In the genomic region with DNA sequence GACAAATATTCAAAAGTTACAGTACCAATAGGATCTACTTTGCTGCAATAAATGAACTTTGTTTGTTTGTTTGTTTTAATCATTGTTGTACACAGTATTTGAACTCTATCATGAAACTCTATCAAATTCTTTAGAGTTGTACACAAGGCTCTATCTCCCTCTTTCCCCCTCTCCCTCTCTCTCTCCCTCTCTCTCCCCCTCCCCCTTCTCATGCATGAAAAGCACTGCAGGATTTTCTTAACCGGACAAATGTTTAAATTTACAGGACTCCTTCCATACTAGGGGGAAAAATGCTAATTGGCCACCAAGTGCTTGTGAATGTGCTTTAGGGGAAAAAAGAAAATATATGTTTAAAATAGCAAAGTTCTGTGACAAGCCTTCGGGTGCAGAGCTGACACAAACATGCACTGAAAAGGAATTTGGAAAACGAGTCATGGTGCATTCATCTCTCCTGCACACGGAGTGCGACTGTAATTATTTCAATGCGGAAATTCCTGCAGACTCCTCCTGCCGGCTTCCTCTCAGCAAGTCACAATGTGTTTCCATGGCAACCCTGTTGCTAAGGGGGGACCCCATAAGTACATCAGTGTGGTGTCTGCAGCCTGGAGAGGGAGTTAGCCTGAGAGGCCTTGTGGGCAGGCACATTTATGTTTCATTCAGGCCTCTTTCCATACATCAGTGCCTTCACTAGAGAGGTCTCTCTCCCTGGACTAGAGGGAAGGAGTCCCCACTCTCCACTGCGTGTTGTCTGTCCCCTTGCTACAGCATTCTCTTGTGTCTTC, we compare ENCODE assay signal across 9 mouse cellular contexts. TPM values are rescaled to one million over a fixed set of nuclear protein-coding genes. Genes with fewer than 3 reads are reported as not detected.
DNase-seq lines count a peak whose midpoint lies in the region; ATAC-seq and TF ChIP-seq lines count a peak whose summit lies in the region.
"Had no signal": no experiment of that assay in that cellular context is flagged by ENCODE, and none has a peak within 500 bp of the region (broad histone marks: within the 10 kb centered on the region; RNA-seq: fewer than 3 reads in every experiment).

No protein-coding gene starts in this region.

- no peak for TF ChIP-seq CTCF in lung, postnatal 0 days (IDR thresholded peaks at IDR 0.05)
- TF ChIP-seq CTCF in gastrocnemius, adult 2 months (IDR thresholded peaks at IDR 0.05): no peak

- H3K9me3 ChIP-seq in lung, postnatal 0 days (ENCODE audit: low read length): no peaks in the 10 kb centered on the region
- H3K9me3 ChIP-seq in midbrain, embryonic 10.5 days (replicated peaks): peaks cover 9% of the 10 kb centered on the region
- no peaks in the 10 kb centered on the region for H3K9me3 ChIP-seq in stomach, embryonic 15.5 days
- no peaks in the 10 kb centered on the region for H3K9me3 ChIP-seq in kidney, embryonic 14.5 days (ENCODE audit: control insufficient read depth, low read length)

- no peak overlapping the region for H3K4me3 ChIP-seq in lung, postnatal 0 days (ENCODE audit: low read depth, low read length)
- peak overlapping the region; percentile 38 for H3K4me3 ChIP-seq in midbrain, embryonic 10.5 days
- no peak overlapping the region for H3K4me3 ChIP-seq in stomach, embryonic 15.5 days (replicated peaks)
- H3K4me3 ChIP-seq in gastrocnemius, adult 2 months: no peak overlapping the region
- no peak overlapping the region for H3K4me3 ChIP-seq in kidney, embryonic 14.5 days (ENCODE audit: low read length)

- no peak for ATAC-seq in lung, postnatal 0 days
- ATAC-seq in stomach, embryonic 15.5 days (ENCODE audit: insufficient read depth, low FRiP score, low read depth): no peak
- no peak for ATAC-seq in kidney, embryonic 14.5 days (ENCODE audit: low FRiP score, low TSS enrichment)

- H3K4me2 ChIP-seq in lung, postnatal 0 days (replicated peaks; ENCODE audit: low read depth, low read length): no peak overlapping the region
- no peak overlapping the region for H3K4me2 ChIP-seq in stomach, embryonic 15.5 days
- no peak overlapping the region for H3K4me2 ChIP-seq in kidney, embryonic 14.5 days (replicated peaks; ENCODE audit: low read depth, low read length)

- no peak overlapping the region for H3K27ac ChIP-seq in lung, postnatal 0 days (ENCODE audit: low read length)
- peak overlapping the region; percentile 79 for H3K27ac ChIP-seq in midbrain, embryonic 10.5 days (replicated peaks)
- H3K27ac ChIP-seq in stomach, embryonic 15.5 days: 0 out of 2 replicates have a peak overlapping the region, but pooled peaks have one; percentile 16
- H3K27ac ChIP-seq in gastrocnemius, adult 2 months: no peak overlapping the region
- no peak overlapping the region for H3K27ac ChIP-seq in kidney, embryonic 14.5 days (ENCODE audit: low read depth, low read length)

- no peaks in the 10 kb centered on the region for H3K27me3 ChIP-seq in lung, postnatal 0 days (replicated peaks; ENCODE audit: insufficient read depth, low read length)
- H3K27me3 ChIP-seq in midbrain, embryonic 10.5 days (ENCODE audit: low read depth, poor library complexity, severe bottlenecking): no peaks in the 10 kb centered on the region
- no peaks in the 10 kb centered on the region for H3K27me3 ChIP-seq in stomach, embryonic 15.5 days (replicated peaks)
- no peaks in the 10 kb centered on the region for H3K27me3 ChIP-seq in kidney, embryonic 14.5 days (ENCODE audit: control insufficient read depth, insufficient read depth, low read length)

- no peak overlapping the region for H3K9ac ChIP-seq in lung, postnatal 0 days (replicated peaks; ENCODE audit: low read depth)
- no peak overlapping the region for H3K9ac ChIP-seq in stomach, embryonic 15.5 days
- H3K9ac ChIP-seq in kidney, embryonic 14.5 days (ENCODE audit: low read depth, low read length): no peak overlapping the region

- intact Hi-C loops in gastrocnemius, adult 2 months (cut with DNase I): no loop called here

- peak; percentile 17 for DNase-seq in lung, postnatal 0 days (ENCODE audit: low spot score)
- DNase-seq in lung, postnatal 25 days (ENCODE audit: low spot score): no peak
- peak; percentile 42 to 69 for DNase-seq in frontal cortex, postnatal 14 days (ENCODE audit: low spot score in 2 of 2)
- DNase-seq in midbrain, embryonic 10.5 days (ENCODE audit: low spot score): peak; percentile 82
- DNase-seq in cerebellum, adult 9-11 months: no peak
- DNase-seq in gastrocnemius, adult 2 months: no peak

- no peaks in the 10 kb centered on the region for H3K36me3 ChIP-seq in lung, postnatal 0 days (ENCODE audit: insufficient read depth, low read length)
- no peaks in the 10 kb centered on the region for H3K36me3 ChIP-seq in midbrain, embryonic 10.5 days
- H3K36me3 ChIP-seq in stomach, embryonic 15.5 days: no peaks in the 10 kb centered on the region
- H3K36me3 ChIP-seq in kidney, embryonic 14.5 days (ENCODE audit: control insufficient read depth, insufficient read depth, low read length): no peaks in the 10 kb centered on the region

- 7% methylated on average over 8 of the region's 8 CpGs for WGBS in lung, postnatal 0 days
- 10% methylated on average over 8 of the region's 8 CpGs for WGBS in midbrain, embryonic 10.5 days
- 15% methylated on average over 8 of the region's 8 CpGs for WGBS in stomach, embryonic 15.5 days
- 15% methylated on average over 8 of the region's 8 CpGs for WGBS in kidney, embryonic 14.5 days

- no peak for TF ChIP-seq EP300 in lung, postnatal 0 days (IDR thresholded peaks at IDR 0.05)

- H3K4me1 ChIP-seq in lung, postnatal 0 days (ENCODE audit: insufficient read depth, low read depth, low read length): no peaks in the 10 kb centered on the region
- H3K4me1 ChIP-seq in midbrain, embryonic 10.5 days: peaks cover 26% of the 10 kb centered on the region
- no peaks in the 10 kb centered on the region for H3K4me1 ChIP-seq in stomach, embryonic 15.5 days
- H3K4me1 ChIP-seq in kidney, embryonic 14.5 days (ENCODE audit: control insufficient read depth, insufficient read depth, low read length): no peaks in the 10 kb centered on the region

RNA-seq across cellular contexts. Expression of gene Shc3, which starts 11.2 kb away (rescaled TPM):
- 0.10 and 0.12 TPM in 2 replicates for polyA plus RNA-seq in lung, postnatal 0 days (2015; fragmentation: Nextera tagmentation; extraction: Ambion mirVana)
- polyA plus RNA-seq in midbrain, embryonic 10.5 days (2016; fragmentation: Nextera tagmentation; extraction: Ambion mirVana): 2.8 and 3.6 TPM in 2 replicates
- 0.35 and 0.41 TPM in 2 replicates for polyA plus RNA-seq in stomach, embryonic 15.5 days (2015; fragmentation: Nextera tagmentation; extraction: Ambion mirVana)
- 1 to 10 TPM in 1 of 2 experiments, under 1 TPM in 1; 0.59 to 1.4 TPM for total RNA-seq in gastrocnemius, adult 2 months (2021)
- polyA plus RNA-seq in kidney, embryonic 14.5 days (2014; fragmentation: Nextera tagmentation; extraction: Ambion mirVana): 0.11 and 0.12 TPM in 2 replicates
- total RNA-seq: common myeloid progenitor, adult 5-6 weeks had no signal

Comparison
In these comparisons a context has a peak if more than half of its experiments do, and no peak if none do; other contexts are left out.
1. DNase-seq: peak in lung, postnatal 0 days (single experiment), frontal cortex, postnatal 14 days (2 of 2) and midbrain, embryonic 10.5 days (single experiment); none in lung, postnatal 25 days (single experiment), cerebellum, adult 9-11 months (single experiment) and gastrocnemius, adult 2 months (single experiment).
2. H3K27ac ChIP-seq: peak in midbrain, embryonic 10.5 days (single experiment) and stomach, embryonic 15.5 days (single experiment); none in lung, postnatal 0 days (single experiment), gastrocnemius, adult 2 months (single experiment) and kidney, embryonic 14.5 days (single experiment).